Mouse (Mus musculus) liver, adult 2 months (tissue): ENCODE results near the gene Bicdl1.

Experiments
- CTCF ChIP-seq: fragments of 200-500 bp; IDR thresholded peaks from 2 replicates; pipeline ENCODE4 v1.5.1; 2011; ENCODE audit warnings: low read depth, low read length, control low read depth
- POLR2A ChIP-seq: fragments of 200-500 bp; IDR thresholded peaks from 2 replicates; pipeline ENCODE4 v1.6.1; 2011; ENCODE audit warnings: low read length, control low read depth; ENCODE audit not compliant: insufficient read depth; ENCODE audit errors: extremely low read depth

GRCm38 (mm10) chr5:115685126-115685525, 46.3 kb downstream of the Bicdl1 start:
- no peak for TF ChIP-seq POLR2A
- TF ChIP-seq CTCF = no peak
